Mouse (Mus musculus): ENCODE results near the gene Gm12394.
"Not testable (repeated sequence)": the region's sequence is repeated elsewhere in the genome, so short reads cannot be mapped to it uniquely, and the experiment has no call there.

The Gm12394 gene

GRCm38 (mm10) chr4:42856671-42857070, at the start of gene Gm12394:
TSS of gene Gm12394 (minus strand) at chr4:42856771.
- CTCF ChIA-PET: not testable (repeated sequence)

GRCm38 (mm10) chr4:42904966-42905365, 48.4 kb upstream of the Gm12394 start:
- CTCF ChIA-PET: no interaction called here

- CTCF ChIA-PET: no interaction called here
Observed at GRCm38 (mm10) chr4:42904523-42904922, 48.0 kb upstream of the Gm12394 start.

GRCm38 (mm10) chr4:42903942-42904341, 47.4 kb upstream of the Gm12394 start:
- CTCF ChIA-PET: no interaction called here

GRCm38 (mm10) chr4:42902730-42903129, 46.2 kb upstream of the Gm12394 start:
- CTCF ChIA-PET: no interaction called here

GRCm38 (mm10) chr4:42902174-42902573, 45.6 kb upstream of the Gm12394 start:
- CTCF ChIA-PET: no interaction called here

- CTCF ChIA-PET: no interaction called here
Observed at GRCm38 (mm10) chr4:42900878-42901277, 44.3 kb upstream of the Gm12394 start.

- CTCF ChIA-PET: no interaction called here
Observed at GRCm38 (mm10) chr4:42898914-42899313, 42.3 kb upstream of the Gm12394 start.

- CTCF ChIA-PET: no interaction called here
Observed at GRCm38 (mm10) chr4:42895118-42895517, 38.5 kb upstream of the Gm12394 start.

GRCm38 (mm10) chr4:42891176-42891575, 34.6 kb upstream of the Gm12394 start:
- CTCF ChIA-PET: interaction anchor here (0.6 kb wide), 1 partner anchor 1107 kb away, joined by 3 read pairs; no protein-coding TSS in a partner anchor

- CTCF ChIA-PET: no interaction called here
Observed at GRCm38 (mm10) chr4:42888806-42889205, 32.2 kb upstream of the Gm12394 start.

- CTCF ChIA-PET: interaction anchor here (0.6 kb wide), 1 partner anchor 61 kb away, joined by 4 read pairs; no protein-coding TSS in a partner anchor
Observed at GRCm38 (mm10) chr4:42886926-42887325, 30.4 kb upstream of the Gm12394 start.

- CTCF ChIA-PET: no interaction called here
Observed at GRCm38 (mm10) chr4:42880677-42880948, 24.0 kb upstream of the Gm12394 start.

GRCm38 (mm10) chr4:42879829-42880676, 23.5 kb upstream of the Gm12394 start:
- CTCF ChIA-PET: no interaction called here

- CTCF ChIA-PET: no interaction called here
Observed at GRCm38 (mm10) chr4:42877657-42878056, 21.1 kb upstream of the Gm12394 start.

GRCm38 (mm10) chr4:42876586-42877291, 20.2 kb upstream of the Gm12394 start:
- CTCF ChIA-PET: no interaction called here

GRCm38 (mm10) chr4:42874134-42874533, 17.6 kb upstream of the Gm12394 start, which contains the start of gene Fam205c:
TSS of gene Fam205c (minus strand) at chr4:42874234.
- CTCF ChIA-PET: no interaction called here

GRCm38 (mm10) chr4:42872746-42873435, 16.3 kb upstream of the Gm12394 start:
- CTCF ChIA-PET: no interaction called here

- CTCF ChIA-PET: no interaction called here
Observed at GRCm38 (mm10) chr4:42872151-42872550, 15.6 kb upstream of the Gm12394 start.

GRCm38 (mm10) chr4:42870748-42871147, 14.2 kb upstream of the Gm12394 start:
- CTCF ChIA-PET: interaction anchor here (0.6 kb wide), 1 partner anchor 1650 kb away, joined by 3 read pairs; no protein-coding TSS in a partner anchor

- CTCF ChIA-PET: no interaction called here
Observed at GRCm38 (mm10) chr4:42868193-42868592, 11.6 kb upstream of the Gm12394 start.

- CTCF ChIA-PET: no interaction called here
Observed at GRCm38 (mm10) chr4:42867390-42867789, 10.8 kb upstream of the Gm12394 start.

- CTCF ChIA-PET: not testable (repeated sequence)
Observed at GRCm38 (mm10) chr4:42863487-42863886, 6.9 kb upstream of the Gm12394 start.
